Mouse (Mus musculus): ENCODE results near the gene Dysf.

The Dysf gene

DNA sequence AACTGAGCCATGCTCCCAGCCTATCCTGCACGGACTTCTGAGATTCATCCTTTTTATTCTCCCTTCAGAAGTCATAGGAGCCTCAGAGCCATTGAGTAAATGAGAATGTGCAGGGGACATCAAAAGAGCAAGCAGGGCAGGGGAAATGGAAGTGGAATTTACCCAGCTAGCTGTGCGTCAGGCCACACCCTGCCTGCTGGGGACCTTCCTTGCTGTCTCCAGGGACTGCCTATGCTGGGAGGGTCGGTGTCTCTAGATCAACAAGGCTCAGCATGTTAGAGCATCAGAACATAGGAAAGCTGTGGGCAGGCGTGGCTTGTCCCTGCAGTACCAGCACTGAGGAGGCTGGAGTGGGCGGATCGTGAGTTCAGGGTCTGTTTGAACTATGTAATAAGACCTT lies 42.6 kb downstream of the Dysf start:
- DNase-seq: no peak

DNA sequence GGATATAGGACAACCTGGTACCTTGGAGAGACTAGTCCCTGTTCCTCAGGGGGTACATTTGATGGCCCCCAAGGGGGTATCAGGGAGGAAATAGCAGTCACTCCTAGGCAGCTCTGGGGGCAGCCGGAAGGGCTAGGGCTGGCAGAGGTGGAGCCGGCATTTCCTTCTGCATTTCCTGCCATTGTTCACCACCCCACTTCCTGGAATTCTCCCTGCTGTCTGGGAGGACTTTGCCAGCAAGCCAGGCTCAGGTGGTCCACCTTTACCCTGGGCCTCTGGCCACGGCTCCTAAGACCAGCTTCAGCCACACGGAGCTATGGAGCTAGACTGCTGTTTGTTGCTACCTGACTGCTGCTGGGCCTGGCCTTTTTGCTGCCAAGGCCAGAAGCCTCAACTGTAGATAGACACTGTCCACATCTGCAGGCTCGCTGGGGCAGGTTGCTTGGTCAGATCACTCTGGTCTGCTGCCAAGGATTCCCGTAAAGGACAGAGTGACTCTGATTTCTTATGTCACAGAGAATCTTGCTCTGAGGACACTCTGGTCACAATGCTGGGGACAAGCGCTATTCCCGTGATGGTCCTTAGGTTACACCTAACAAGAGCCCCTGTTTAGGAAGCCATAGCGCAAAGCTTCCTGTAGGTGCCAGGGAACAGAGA lies 45.6 kb downstream of the Dysf start:
- DNase-seq: no peak

DNA sequence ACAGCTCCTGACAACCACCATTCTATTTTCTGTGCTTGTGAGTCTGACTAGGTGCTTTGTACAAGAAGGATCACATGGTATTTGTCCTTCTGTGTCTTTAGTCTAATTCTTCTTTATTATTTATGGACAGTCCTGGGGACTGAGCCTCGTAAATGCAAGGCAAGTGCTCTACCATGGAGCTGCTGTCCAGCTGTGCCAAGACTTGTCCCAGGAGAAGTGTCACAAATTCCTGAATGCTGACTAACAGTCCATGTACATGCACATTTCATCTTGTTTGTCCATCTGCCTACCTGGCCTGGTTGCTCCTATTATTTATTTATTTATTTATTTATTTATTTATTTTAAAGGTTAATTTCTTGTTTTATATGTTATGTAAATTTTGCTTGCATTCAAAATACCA lies 47.2 kb downstream of the Dysf start:
- no peak for DNase-seq

DNA sequence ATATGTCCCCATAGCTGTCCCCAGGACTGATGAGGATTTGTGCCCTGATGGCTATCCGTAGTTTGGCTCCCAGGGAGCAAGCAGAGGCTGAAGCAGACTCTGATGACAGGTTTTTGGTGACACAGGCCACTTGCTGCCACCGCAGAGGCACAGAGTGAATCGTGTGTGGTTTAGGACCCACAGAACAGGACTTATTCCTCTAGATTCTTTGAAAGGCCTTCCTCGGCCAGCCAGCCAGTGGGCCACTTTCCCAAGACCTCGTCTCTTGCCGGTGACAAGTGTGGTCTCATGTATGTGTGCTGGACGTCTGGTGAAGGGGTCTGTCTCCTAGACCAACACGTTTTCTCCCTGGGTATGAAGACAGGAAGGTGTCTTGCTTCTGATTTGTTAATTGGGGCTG lies 48.8 kb downstream of the Dysf start:
- no peak for DNase-seq

DNA sequence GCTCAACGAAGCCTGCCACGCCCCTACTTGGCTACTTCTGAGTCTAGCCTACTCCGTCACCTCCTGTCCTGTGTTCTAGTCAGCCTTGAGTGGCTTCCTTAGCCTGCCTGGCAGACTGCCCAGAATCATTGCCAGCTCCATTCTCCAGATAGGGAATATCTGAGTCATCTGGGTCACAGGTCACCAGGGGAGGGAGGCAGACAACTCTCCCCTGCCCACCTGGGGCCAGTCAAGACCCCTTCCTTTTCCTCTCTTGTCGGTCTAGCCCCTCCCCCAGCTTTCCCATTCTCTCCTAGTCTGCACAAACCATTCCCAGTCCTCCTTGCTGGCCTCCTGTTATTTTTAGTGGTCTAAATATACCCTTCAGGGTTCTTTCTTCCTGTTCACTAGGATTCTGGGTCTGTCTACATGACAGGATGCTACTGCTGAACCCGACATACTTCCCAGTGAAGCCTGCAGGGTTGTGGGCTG lies 50.3 kb downstream of the Dysf start:
- DNase-seq: peak; percentile 23 to 32

DNA sequence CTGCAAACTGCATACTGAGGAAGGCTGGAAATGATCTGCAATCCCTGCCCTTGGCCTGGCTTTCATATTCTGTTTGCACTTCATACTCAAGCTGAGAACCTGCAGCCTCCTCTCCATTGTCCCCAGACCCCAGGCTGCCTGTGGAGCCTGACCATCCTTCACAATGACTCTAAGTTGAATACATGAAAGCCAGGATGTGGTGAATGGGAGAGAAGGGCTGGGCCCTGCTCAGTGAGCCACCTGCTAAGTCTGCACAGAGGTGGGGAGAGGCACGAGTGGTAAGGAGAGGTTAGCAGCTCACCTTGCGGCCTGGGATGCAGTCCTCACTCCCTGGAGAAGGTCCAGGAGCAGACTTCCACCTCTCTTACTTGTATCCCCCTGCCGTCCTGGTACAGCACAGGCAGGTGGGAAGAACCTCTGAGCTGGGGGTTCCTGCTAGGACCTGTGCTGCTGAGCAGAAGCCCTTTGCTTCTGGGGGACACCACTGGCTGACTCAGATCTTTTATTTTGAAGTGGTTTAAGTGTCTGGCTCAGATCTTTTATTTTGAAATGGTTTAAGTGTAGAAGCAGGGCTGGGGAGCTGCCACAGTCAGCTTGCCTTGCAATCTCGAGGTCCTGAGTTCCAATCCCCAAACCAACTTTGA lies 51.5 kb downstream of the Dysf start:
- DNase-seq: no peak

DNA sequence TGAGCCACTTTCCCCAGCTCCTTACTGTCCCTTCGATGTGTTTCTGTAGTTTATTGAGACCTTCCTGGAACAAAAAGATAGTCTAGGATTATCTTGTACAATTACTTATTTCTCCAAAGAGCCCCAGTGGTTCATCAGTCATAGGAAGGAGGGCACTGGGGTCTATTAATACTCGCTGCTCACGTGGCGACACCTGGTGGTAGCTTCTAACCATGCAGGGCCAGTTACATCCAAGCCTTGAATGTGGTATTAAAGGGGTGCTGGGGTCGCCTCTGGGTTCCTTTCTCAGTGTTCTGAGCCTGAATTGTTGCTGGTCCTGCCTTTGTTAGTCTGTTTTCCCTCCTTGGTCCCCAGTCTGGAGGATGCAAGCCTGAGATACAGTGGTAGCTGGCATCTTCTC lies 52.9 kb downstream of the Dysf start:
- DNase-seq: peak; percentile 83 to 86

DNA sequence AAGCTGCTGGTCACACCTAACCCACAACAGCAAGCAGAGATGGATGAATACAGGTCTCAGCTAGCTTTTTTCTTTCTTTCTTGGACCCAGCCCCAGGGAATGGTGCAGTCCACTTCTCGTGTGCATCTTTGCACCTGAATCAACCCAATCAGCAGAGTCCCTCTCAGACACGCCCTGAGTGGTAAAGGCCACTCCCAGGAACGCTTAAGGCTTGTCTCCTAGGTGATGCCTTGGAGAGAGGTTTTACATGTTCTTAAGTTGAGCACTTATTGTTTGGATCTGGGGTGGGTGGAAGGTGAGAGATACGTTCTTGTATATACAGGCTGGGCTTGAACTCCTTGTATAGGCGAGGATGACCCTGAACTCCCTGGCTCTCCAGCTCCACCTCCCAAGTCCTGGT lies 54.2 kb downstream of the Dysf start:
- DNase-seq: no peak

DNA sequence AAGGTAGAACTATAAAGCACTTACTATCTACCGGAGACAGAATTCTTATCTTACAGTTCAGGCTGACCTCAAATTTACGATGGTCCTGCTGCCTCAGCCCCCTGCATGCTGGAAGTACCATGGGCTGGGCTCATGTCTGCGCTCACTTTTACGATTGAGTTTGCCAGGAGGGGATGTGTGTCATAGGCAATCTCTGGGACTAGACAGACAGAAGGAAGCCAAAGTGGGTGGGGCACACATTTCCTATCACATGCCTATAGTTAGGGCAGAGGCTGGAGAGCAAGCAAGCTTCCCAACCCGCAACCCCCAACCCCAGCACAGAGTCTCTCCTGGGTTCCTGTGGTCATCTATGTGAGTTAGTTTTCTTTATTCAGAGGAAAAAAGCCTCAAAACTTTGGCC lies 59.8 kb downstream of the Dysf start:
- DNase-seq: no peak

DNA sequence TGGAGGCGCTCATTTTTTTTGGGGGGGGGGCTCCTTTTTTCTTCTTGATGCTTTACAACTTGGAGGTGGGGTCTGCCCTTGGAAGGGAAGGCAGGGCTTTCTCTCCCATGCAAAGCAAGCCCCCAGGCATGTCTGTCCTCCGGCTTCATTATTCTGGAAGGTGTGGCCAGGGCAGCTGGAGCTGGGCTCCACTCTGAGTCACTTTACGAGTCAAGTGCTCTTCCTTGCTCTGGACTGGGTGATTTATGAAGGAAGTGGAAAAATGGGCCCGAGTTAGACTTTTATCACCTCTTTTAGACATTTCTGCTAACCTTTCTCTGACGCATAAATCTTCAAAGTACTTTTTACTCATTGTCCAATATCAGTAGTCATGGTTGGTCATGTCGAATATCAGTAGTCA lies 61.9 kb downstream of the Dysf start:
- DNase-seq: no peak

DNA sequence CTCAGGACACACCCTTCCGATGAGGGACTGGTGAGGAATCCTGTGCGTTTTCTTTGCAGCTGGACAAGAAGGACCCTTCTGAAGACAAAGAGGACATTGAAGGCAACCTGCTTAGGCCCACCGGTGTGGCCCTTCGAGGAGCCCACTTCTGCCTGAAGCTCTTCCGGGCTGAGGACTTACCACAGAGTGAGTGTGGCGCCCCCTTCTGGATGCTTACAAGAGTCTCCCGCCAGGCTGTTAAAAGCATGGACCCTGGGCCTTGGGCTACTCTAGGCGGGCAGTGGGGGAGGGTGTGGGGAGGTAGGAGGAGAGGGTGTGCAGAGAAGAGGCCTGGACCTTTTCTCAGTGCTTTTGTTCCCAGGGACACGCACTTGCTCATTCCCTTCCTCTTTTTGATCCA lies 64.2 kb downstream of the Dysf start:
- DNase-seq: peak in 1 of 2 experiments; percentile 24

DNA sequence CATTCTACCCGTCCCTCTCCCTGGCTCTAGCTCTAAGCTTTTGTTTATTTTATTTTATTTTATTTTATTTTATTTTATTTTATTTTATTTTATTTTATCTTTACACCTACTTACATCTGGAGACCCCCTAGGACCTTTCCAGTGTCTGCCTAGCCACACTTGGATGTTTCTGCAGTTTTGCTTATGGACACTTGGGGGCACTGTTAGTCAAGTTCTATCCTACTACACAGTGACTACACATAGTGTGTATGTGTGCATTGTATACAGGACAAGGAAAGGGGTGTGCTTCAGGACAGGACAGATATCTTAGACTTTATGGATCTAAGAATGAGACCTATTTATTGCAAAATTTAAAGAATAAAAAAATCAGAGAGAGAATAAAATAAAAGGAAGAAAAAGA lies 69.8 kb downstream of the Dysf start:
- DNase-seq: no peak

DNA sequence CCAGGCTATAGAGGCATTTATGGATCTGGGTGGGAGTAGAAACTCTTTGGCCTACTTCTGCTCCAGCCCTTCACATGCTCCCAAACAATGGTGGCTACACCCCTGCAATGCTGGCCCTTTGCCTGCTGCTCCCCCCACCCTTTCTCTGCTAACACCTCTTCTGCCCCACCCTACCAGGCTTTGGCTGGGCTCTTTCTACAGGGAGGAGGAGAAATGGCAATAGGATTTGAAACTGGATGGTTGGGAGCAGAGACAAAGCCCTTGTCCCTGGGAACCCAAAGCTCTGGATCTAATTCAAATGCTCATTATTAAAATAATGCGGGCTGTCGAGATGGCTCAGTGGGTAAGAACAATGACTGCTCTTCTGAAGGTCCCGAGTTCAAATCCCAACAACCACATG lies 72.2 kb downstream of the Dysf start:
- DNase-seq: no peak

DNA sequence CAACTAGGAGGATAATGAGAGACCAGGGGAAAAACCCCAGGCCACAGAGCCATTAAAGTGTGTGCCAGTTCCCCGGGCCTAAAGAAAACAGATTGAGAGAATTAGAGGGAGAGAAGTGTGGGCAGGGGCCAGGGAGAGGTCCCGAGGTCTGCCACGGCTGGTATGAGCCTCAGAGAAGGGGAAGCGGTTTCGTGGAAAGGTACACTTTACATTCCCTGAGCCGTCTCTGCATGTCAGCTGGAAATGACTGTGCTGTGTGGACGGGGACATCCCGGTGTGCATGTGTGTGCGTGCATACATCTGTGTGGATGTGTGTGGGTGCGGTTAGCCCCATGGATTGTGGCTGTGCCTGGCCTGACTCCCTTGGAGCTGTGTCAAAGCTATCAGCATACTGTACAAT lies 76.4 kb downstream of the Dysf start:
- no peak for DNase-seq

DNA sequence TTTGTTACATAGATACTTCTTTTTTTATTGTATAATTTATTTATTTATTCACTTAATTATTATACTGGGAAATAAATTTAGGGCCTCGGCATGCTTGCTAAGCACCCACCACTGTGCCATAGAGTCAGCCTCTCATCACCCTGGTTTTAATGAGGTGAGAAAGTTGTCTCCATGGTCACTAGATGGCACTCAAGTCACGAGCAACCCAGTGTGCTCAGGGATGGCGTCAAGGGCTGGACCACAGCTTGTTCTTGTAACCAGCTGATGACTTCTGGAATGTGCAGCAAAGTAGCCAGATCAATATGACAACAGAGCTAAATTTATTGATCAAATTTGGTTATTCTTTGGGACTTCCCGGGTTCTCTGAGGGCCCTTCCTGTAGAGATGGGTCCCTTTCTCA lies 85.1 kb downstream of the Dysf start:
- DNase-seq: peak; percentile 76 to 81

DNA sequence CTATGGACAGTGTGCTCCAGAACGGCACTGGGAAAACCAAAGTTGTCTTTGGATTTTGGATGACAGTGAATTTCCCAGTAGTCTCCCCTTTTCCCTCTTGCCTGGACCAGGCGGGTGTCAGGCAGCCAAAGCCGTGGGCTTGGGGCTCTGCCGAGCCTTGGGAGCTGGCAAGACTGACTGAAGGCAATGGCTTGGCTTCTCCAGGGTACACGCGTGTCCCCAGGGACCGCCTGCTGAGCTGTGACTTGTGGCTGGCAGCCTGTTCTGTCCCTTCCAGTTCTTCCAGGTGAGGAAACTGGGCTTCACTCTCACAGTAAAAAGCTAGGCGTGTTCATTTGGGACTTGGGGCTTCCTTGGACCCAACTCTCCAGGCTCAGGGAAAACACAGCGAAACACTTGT lies 86.1 kb downstream of the Dysf start:
- peak in 1 of 2 experiments; percentile 45 for DNase-seq

DNA sequence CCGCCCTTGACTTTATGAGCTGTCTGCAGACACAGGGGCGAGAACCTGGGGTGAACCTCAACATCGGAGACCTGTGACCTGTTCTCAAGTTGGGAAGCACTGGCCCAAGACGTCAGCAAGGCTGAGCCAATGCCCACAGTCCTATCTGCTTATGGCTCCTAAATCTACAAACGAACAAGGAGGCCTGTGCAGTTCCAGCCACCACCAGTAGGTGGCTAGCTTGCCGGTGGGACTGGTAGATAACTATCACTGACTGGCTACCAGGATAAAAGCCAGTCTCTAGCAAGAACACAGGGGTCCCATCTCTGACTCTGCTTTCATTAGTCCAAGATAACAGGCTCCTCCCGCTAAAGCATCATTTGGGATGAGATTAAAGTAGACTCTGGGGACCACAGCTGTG lies 86.6 kb downstream of the Dysf start:
- DNase-seq: peak; percentile 91 to 95

DNA sequence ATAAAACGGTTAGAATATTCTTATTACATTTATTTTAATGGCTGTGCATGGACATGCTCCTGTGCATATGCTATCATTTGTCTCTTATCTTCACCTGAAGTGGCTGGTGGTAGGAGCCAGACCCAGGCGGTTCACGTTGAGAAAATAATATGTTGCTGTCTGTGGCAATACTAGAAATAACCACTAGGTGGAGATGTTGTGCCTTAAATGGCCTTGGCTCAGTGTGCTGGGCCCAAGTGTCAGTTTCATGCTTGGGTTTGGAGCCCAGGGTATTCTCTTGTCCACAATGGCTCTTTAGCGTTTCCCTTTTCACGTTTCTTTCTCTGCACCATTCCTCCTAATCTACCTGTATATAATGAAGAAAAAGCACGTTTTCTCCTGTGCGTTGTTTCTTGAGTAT lies 87.5 kb downstream of the Dysf start:
- peak; percentile 85 to 95 for DNase-seq

DNA sequence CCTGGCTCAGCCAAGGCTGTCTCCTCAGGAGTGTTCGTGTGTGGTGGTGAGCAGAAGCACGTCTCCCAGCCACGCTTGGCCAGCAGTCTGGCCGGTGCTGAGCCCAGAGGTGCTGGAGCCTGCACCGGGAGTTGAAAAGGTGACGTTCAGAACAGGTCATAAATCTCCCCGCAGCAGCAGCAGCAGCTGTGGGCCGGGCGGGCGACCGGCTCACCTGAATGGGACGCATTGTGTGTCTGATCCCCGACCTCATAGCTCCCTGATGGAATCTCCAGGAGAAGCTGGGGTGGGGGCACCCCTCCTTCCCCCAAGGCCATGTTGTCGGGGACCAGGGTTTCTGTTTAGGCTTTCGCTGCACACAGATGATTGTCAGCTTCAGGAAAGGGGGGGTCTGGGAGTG lies 93.6 kb downstream of the Dysf start:
- DNase-seq: no peak

DNA sequence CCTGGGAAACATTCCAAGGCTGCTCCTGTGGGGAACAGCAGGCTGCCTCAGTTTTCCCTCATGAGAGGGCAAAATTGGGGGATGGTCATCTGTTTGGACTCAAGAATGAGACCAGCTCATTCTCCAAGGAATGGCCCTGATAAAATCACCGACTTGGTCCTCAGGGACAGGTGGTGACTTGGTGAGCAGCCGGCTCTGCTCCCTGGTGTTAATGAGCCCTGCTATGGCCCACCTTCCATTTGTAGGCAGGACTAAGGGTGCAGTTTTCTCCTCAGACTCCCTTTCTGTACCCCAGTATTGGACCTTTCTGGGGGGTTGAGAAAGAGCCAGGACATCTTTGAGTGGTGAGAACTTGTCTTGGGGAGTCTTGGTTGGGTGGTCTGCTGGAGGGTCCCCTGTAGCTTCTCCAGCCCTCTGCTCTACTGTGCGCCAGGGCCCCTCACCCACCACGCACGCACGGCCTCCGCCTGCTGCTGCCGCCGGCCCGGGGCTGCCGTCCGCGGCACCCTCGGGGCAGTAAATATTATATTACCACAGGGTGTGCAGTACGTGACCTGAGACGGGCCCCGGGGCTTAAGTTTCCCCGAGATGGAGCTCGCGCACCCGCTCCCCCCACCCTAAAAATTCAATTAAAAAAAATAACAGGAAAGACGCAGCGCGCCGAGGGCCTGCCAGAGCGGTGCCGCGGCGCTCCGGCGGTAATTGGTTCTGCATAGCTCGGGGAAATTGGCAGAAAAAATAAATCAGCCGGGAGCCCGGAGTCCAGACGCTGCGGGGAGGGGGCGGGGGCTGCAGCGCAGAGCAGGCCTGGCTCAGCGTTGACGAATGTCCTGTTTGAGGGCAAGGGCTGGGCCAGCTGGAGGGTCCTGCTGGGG lies 97.0 kb downstream of the Dysf start:
- peak; percentile 78 to 86 for DNase-seq

DNA sequence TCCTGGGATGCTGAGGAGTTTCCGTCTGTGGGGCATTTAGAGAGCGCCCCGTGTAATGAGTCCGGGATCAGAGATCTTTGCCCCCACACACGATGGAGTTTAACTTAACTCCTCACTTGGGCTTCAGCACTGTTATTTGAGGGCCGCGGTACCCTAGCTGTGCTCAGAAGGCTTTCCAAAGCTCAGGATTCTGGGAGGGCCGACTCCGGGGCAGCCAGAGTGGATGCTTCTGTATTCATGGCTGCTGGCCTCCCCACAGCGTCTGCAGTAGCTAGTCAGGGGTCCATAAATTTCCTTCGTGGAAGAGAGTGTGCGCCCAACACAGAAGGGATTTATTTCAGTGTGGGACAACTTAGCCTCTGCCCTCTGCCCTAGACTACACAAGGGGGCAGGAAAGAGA lies 97.7 kb downstream of the Dysf start:
- no peak for DNase-seq

DNA sequence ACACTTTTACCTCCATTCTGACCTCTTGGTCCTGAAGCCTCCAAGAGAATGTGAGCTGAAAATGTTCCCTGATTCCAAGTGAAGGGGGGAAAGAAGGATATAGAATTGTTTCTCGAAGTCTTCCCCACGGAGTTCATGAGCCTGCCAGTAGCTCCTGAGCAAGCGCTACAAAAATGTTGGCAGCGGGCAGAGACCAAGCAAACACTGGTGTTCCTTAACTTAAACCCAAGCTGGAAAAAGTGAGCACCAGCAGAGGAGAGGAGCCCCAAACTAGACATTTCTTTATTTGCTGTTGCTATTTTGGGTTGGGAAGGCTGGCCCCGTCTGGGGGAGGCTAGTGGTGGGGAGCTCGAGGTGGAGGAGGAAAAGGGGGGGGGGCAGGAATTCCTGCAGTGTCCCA lies 102.0 kb downstream of the Dysf start:
- DNase-seq: no peak

DNA sequence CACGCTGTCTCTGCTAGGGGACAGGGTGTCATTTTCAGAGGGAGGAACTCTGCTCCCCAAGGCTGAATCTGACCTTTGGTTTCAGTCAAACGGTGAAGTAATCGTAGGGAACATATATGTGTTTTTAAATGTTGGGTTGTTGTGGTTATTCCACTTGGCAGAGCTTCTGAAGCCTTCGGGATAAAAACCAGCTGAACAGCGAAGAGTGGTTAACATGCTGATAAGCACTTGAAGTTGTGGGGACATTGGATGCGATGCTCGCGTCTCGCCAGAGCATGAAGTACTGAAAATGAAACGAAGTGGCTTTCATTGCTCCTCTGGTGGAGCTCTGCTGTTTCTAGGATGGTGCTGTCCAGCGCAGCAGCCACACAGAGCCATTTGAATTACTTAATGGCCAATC lies 102.7 kb downstream of the Dysf start:
- no peak for DNase-seq
